Mouse (Mus musculus): Measurements from ENCODE around the gene Ghr.

Ghr gene

GRCm38 (mm10) chr15:3514027-3514426, 69.3 kb downstream of the Ghr start:
- no peak for DNase-seq (ENCODE audit: low spot score)

DNA sequence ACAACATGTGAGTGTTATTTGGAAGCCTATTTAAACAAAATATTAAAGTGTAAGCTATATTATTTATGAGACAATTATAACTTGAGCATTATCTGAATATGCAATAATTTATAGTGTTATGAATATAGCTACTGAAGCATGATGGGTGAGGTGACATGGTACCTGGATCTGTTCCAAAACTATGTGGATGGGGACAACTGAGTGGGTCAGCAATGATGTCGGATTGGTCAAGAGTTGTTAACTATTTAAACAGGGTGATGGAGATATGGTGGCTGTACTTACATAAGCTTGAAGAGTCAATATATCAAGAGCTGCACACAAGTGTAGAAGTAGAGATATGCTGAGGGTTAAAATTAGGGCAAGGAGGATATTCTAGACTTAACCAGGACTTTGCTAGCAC, 70.9 kb downstream of the Ghr start:
- DNase-seq (ENCODE audit: low spot score) = no peak

DNA sequence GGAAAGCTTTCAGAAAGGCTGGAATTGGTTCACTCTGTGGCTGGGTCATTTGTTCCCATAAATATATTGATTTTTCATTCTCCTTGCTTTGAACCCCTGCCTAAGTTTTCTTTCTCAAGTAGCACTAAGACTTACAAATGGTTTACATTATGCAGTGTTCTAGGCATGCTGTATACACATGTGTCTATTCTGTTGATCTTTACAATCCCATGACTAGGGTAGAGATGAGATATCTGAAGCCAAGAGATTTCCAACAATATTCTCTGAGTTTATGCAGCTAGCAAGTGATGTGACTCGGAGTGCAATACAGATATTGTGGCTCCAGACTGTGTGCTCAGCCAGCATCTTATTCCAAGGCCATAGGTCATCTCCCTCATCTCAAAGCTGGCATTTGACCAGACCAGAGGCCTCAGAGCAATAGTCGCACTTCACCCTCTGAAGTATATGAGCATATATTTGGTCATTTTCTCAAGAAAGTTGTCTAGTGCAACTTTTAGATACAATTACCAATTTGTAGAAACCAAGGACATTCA, 71.6 kb downstream of the Ghr start:
- no peak for DNase-seq (ENCODE audit: low spot score)

DNA sequence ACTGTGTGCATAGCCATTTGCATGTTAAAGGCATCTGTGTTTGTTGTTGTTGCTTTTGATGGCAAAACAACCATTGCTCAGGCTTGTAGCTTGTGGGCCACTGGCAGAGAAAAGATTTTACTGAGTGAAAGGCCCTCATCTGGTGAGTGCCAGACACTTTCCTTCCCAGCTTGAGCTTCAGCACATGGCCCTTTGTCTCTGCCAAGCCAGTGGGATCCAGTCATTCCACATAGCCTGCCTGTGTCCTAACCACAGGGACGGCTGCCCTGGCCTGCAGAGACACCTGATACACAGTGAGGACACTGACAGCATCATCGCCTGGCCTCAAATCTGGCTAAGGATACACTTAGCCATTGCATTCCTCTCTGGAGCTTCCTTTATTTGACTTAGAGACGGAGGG, 74.2 kb downstream of the Ghr start:
- DNase-seq (ENCODE audit: low spot score) = no peak

DNA sequence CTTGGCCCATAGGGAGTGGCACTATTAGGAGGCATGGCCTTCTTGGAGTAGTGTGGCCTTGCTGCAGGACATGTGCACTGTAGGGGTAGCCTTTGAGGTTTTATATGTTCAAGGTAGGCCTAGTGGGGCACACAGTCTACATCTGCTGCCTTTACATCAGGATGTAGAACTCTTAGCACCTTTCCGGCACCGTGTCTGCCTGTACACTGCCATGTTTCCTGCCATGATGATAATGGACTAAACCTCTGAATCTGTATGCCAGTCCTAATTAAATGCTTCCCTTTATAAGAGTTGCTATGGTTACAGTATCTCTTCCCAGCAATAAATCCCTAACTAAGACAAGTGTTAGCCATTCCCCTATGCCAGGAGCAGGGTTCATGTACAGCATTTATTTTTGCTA, 76.0 kb downstream of the Ghr start:
- DNase-seq (ENCODE audit: low spot score) = no peak

GRCm38 (mm10) chr15:3504700-3505099, 78.6 kb downstream of the Ghr start:
- no peak for DNase-seq (ENCODE audit: low spot score)

GRCm38 (mm10) chr15:3501683-3502082, 81.6 kb downstream of the Ghr start:
- no peak for DNase-seq (ENCODE audit: low spot score)

DNA sequence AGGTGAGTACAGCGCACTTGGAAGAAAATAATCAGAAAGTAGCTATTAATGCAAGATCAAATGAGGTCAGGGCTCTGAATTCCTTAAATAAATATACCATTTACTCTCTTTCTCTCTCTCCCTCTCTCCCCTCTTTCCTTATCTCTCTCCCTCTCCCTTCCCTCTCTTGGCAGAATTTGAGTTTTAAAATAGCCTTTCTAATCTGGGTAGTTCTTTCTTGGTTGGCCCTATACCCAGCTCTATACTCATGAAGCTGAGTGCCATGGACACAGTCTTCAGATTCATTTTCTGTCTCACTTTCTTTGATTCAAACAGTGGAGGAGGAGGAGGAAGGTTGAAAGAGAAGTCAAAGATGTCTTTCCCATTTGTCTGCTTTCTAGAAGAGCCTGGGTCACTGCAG, 84.3 kb downstream of the Ghr start:
- DNase-seq (ENCODE audit: low spot score) = no peak

GRCm38 (mm10) chr15:3497946-3498580, 85.2 kb downstream of the Ghr start:
- DNase-seq (ENCODE audit: low spot score) = no peak

DNA sequence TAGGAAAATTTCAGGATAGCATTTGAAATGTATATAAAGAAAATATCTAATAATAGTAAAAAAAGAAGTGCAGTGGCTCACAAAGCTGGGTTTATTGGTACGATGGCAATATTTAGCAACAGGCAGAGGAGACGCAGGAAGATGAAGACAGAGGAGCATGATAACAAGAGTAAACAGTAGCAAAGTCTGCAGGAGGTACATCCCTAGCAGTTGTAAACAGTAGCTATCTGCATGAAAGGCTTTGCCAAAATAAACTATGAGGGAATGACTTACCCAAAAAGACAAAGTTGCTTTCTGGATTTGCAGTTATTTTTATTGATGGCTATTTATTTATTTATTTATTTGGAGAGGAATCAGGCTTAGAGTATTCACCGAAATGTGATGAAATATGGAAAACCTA, 92.4 kb downstream of the Ghr start:
- DNase-seq (ENCODE audit: low spot score) = no peak

DNA sequence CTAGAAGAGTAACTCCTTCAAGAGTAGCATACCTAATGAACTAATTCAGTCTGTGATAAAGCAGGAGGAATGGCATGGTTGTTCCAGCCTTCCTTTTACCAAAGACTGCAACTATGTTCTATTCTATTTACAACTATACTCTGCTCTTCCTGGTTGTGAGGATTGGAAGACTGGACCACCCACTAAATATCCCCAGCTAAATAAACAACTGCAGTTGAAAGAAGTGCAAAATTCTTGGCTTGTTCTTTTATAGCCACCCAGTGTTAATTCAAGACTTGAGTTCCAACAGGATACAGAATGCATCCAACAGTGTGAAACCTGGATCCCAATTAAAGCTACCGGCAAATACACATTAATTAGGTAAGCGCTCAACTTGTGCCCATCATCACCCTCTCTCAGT, 93.3 kb downstream of the Ghr start:
- DNase-seq (ENCODE audit: low spot score) = no peak

GRCm38 (mm10) chr15:3489180-3489579, 94.1 kb downstream of the Ghr start:
- DNase-seq (ENCODE audit: low spot score) = no peak

DNA sequence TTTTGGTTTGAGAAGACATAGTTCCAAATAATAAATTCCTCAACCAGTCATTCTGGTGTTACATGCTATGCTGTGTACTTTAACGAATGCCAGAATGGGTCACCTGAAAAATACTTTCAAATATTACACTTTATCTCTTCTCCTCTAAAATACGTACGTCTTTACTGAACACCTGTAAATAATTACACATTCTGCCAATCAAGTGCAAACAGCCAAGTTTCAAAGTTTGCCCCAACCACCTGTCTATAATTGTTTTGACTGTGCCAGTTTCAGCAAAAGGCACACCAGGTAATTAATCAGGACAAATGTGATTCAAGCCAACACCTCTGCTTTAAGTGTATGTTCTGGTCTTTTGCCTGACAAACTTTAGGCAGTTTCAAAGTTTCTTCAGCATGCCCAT, 94.7 kb downstream of the Ghr start:
- no peak for DNase-seq (ENCODE audit: low spot score)

DNA sequence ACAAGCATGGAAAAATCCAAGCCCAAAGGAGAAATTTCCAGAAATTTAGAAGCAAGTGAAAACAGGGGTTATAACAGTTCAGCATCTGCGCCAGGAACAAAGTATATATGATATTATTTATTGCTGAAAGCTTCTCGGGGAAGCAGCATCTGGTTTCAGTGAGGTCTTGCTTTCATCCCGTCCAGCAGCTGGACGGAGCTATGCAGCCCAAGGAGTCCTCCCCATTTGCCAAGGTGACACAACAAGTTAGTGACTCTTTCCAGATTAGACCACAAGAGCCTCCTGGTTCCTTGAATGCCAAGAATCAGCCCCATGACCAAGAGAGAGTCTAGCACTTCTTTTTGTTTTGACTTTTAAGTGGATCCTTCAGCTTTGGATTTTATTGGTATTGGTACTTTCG, 96.6 kb downstream of the Ghr start:
- no peak for DNase-seq (ENCODE audit: low spot score)

GRCm38 (mm10) chr15:3485367-3485766, 97.9 kb downstream of the Ghr start:
- no peak for DNase-seq (ENCODE audit: low spot score)

GRCm38 (mm10) chr15:3483451-3483850, 99.8 kb downstream of the Ghr start:
- no peak for DNase-seq (ENCODE audit: low spot score)

- no peak for DNase-seq (ENCODE audit: low spot score)
These were observed 114.1 kb downstream of the Ghr start for GRCm38 (mm10) chr15:3469230-3469629.

DNA sequence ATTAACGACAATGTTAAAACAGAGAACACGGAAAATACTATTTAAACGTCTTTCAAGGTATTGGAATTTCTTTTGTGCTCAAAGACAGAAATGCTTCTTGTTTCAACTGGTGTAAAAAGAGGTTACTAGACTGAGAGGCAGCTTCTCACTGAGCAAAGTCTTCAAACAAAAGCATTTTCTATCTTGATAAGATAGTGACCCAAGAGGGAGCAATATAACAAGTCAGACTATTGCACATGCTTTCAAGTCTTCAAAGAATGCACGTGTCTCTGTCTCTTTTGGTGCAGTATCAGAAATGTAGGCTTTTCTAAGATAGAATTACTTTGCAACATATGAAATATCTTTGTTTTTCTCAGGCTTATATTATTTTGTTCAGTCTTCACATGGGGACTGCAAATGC, 116.7 kb downstream of the Ghr start:
- DNase-seq (ENCODE audit: low spot score) = no peak

GRCm38 (mm10) chr15:3464754-3465153, 118.5 kb downstream of the Ghr start:
- DNase-seq (ENCODE audit: low spot score) = no peak

GRCm38 (mm10) chr15:3456543-3456942, 126.7 kb downstream of the Ghr start:
- DNase-seq (ENCODE audit: low spot score) = no peak

DNA sequence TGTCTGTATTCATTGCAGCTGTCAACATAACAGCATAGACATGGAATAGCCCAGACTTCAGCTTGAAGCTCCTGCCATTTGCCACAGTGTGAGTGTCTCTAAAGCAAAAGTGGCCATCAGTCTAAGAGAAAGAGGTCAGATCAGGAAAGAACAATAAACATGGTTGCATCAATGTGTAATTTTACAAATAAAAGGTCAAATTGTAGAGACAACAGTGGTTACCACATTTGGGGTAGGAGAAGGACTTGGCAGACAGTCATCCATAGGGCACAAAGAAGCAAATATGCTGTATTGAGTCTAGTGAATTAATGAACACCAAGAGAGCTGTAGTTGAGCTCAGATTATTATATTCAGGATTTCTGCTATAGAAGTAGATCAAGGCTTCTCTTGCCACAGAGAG, 127.7 kb downstream of the Ghr start:
- DNase-seq (ENCODE audit: low spot score) = no peak

- no peak for DNase-seq (ENCODE audit: low spot score)
These were observed 131.1 kb downstream of the Ghr start for GRCm38 (mm10) chr15:3452080-3452752.

- DNase-seq (ENCODE audit: low spot score) = no peak
These were observed 133.7 kb downstream of the Ghr start for GRCm38 (mm10) chr15:3449564-3449963.

Measured in ovary, postnatal 10 days (tissue).